Mouse (Mus musculus): ENCODE measurements around the gene Kcnq1.
A peak's percentile ranks its signal among the peaks of the same experiment; 100 is the strongest.

Gene Kcnq1

DNA sequence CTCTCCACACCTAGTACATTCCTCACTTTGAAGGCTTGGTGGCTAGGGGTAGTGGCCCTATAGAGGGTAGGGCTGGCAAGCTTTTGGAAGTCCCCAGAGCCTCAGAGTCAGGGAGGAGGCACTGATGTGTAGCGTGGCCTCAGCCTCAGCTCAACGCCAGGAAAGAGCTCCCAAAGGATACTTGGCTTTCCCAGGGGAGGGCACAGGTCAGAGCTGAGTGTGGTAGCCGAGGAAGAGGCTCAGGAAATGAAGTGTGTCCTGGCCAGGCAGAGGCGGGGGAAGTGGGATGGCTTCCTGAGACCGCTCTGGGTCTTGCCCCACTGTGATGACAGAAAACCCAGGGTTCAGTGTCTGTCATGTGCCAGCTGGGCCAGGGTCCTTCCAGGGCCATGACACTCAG is 30.4 kb downstream of the Kcnq1 start:
- DNase-seq (ENCODE audit: low spot score in 2 of 2): no peak

DNA sequence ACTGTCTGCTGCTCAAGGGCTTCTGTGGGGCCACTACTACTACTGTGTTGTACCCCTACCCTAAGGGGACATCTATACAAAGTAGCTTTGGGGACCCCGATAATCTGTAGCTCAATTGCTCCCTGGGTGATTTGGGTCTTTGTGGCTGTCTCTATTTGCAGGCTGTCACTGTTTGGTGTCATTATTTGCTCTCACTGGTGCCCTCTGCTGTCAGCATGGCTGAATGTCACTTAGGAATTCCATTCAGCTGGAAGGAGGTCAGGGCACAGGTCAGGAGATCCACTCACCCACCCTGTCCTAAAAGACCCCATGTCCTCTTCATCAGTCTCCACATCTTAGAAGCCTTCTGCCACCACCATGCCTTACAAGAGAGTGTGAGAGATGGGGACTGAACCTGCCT is 32.6 kb downstream of the Kcnq1 start:
- DNase-seq (ENCODE audit: low spot score in 2 of 2): peak in 1 of 2 experiments; percentile 63

DNA sequence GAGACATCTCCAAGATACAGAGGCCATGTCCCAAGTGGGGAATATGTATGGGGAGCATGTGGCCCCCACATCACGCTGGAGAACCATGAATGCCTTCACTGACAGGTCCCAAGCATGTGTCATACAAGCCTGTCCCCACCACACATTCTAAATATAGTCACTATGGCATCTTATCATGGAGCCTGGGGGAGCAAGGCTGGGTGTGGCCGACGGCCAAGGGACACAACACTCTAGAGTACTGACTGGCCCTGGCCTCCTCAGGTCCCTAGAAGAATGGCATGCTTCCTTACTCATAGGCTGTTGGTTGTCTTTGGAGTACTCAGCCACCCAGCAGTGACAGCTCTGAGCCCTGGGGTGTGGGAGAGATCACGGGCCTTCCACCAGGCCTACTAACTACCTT is 33.8 kb downstream of the Kcnq1 start:
- no peak for DNase-seq (ENCODE audit: low spot score in 2 of 2)

DNA sequence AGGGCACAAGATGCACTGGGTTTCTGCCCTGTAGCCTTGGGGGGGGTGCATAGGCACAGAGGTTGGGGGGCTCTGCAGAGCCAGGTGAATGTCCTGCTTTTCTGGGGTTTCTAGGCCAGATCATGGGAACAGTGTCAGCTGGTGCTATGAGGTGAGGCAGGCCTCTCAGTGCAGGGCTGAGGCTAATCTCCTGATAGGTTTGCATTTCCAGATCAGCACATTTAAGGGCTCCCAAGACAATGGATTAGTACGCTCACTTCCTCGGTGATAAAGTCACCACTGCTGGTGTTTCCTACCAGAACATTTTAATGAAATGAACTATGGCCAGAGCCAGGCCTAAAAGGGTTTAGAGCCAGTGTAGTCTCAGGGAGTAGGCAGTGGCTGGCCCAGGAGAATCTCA is 36.5 kb downstream of the Kcnq1 start:
- DNase-seq (ENCODE audit: low spot score in 2 of 2): no peak

DNA sequence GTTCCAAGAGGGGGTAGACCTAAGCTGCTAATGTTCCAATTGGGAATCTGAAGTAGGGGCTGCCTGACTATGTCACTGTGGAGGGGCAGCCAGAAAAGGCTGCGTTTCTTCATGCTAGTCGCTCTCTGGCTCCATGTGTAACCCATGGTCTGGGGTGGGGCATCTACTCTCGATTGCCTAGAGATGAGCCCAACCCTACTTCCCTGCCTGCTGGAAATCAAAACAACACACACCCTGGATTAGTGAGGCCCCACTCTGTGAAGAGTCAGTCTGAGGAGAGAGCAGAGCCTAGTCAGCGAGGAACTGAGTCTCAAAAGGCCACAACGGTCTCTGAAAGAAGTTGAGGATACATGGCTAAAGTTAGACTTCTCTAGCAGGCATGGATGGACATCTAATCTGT is 40.9 kb downstream of the Kcnq1 start:
- DNase-seq (ENCODE audit: low spot score in 2 of 2): no peak

DNA sequence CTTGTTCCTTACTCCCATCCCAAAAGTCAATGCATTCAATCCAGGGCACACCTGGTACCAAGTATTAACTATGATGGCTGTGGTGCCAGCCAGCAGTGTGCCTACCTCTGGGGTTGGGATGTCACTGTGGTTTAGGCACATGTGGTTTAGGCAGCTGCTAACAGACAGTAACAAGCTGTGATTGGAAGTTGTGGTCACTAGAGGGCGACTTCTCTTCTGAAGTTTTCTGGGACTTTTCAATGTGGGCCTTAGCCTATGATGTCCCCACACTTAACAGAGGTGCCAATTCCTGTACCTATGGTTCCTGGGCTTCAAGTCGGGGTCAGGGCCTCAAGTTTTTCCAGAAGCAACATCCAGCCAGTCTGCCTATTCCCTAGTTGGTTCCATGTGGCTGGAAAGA is 45.0 kb downstream of the Kcnq1 start:
- DNase-seq (ENCODE audit: low spot score in 2 of 2): peak in 1 of 2 experiments; percentile 35

DNA sequence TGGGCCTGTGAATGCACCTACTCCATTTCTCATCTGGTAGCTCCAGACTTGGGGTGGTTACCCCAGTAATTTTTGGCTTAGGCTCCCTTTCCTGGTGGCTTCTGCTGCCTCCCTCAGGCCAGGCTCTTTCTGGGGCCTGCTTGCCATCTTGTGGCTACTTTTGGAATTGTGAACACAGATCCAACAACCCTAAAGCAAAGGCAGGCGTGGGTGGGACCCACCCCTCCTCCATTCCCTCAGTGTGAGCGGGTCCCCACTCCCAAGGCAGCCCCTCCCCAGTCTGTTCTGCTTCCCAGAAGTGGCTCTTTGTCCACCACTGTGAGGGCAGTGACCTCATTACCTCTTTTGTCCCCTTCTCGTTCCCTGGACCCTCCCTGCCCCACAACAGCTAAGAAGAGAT is 46.2 kb downstream of the Kcnq1 start:
- no peak for DNase-seq (ENCODE audit: low spot score in 2 of 2)

DNA sequence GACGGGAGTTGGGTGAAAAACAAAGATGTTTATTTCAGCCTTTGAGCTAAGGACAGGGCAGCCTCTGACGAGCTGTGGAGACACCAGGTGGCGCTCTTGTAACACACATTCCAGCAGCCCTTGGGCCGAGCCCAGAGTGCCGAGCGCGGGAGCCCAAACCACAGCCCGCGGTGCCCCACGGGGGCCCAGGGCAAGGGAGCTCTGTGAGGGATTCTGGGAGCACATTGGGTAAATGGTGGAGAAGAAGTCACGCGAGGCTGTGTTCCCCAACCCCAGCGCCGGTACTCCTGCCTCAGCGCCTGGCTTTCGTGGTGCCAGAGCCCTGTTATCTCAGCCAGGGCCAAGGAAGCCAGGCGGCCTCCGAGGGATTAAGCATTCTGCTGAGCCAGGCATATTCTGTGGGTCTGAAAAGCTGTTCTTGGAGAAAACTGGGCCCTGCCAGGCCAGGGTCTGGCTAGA is 47.8 kb downstream of the Kcnq1 start:
- DNase-seq (ENCODE audit: low spot score in 2 of 2): peak in 1 of 2 experiments; percentile 85

DNA sequence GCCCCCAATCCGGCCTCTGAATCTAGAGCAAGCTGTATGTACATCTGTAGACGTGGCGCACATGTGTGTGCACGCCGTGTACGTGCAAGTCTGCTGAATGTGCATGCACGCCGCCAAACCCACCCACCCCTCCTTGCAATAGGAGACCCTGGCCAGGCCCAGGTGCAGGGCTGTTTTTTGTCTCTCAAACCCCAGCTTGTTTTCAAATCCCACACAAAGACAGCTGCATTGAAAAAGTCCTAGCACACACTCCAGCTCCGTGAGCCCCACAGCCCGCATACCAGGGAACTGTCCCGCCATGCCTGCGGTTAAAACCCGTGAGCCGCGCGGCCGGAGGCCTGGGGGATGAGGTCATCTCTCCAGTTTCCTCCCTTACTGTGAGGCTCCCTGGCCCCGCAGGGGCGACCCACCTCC is 48.3 kb downstream of the Kcnq1 start:
- no peak for DNase-seq (ENCODE audit: low spot score in 2 of 2)

DNA sequence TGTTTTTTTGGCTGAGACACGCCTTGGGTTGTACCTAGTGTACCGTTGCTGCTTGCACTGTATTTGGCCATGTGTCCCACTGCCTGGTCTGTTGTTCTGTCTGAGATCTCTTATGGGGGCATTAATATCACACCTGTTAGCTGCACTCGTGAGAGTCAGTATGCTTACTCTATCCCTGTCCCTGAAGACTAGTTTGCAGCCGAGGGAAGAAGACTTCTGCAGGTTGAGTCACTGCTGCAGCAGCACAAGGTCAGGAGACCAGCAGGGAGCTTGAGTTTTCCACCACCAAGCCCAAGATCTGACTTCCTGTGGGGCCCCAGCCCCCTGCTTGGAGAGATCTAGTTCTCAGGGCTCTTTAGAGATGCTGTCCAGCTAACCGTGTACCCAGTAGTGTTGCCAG is 49.1 kb downstream of the Kcnq1 start:
- DNase-seq (ENCODE audit: low spot score in 2 of 2): no peak

DNA sequence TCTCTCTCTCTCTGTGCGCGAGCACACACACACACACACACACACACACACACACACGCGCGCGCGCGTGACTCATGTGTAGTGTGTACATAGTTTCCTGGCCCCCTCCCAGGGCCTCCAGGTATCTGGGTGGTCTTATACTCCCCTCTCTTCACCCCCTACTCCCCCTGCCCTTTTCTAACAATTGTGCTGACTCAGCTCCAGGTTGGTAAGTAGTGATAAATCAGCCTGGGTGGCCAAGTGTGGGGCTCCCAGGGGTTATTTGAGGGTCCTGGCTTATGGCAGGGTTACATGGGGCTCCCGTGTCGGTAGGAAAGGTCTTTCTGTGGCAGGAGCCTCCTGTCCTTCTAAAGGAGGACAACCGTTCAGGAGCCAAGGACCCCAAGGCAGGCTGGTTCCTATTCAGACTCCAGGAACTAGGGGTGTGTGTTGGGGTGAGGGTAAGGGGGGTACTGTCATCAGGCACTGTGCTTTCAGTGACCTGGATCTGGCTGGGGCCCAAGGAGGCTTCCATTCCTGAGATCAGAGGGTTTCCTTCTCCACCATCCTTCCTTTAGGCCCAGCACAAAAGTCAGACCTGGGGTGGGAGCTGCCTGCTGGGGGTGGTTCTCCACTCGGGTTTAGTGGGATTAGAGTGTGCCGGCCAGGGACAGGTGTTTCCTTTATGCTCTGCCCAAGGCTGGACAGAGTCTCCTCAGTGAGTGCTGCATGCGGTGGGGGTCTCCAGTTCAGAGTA is 52.7 kb downstream of the Kcnq1 start:
- DNase-seq (ENCODE audit: low spot score in 2 of 2): no peak

DNA sequence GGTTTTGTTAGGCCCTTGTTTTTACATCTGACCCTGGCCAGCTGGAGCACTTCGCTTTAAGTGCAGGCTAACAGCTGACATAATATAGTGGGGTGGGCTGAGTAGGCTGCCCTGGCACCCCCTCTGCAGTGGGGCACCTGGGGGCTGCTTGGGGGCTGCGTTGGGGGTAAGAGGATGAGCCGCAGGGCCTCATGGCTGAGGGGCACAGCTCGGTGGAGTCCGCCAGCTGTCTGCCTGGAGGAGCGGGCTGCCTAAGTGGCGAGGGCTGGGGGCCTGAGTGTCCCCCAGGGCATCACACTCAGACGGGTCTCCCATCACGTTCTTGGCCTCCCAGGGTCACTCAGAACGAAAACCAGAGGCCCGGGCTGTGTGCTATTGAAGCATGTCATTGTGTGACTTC is 53.3 kb downstream of the Kcnq1 start:
- DNase-seq (ENCODE audit: low spot score in 2 of 2): no peak

DNA sequence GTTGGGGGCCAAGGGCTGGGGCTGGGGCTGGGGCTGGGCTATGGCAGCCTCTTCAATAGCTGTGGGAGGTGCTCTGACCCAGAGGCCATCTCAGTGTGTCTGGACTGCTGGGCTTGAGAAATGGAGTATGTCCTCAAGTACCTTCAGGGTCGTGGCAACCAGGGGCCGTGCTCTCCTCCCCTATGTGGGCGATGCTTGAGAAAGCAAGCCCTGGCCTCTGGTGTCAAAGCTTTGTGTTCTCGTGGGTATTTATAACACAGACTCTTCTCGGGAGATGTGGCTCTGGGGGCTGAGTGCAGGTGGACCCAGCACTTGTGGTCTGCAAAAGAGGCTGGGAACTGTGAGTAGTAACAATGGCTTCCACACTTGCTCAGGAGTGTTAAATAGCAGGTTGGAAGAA is 53.9 kb downstream of the Kcnq1 start:
- DNase-seq (ENCODE audit: low spot score in 2 of 2): no peak

DNA sequence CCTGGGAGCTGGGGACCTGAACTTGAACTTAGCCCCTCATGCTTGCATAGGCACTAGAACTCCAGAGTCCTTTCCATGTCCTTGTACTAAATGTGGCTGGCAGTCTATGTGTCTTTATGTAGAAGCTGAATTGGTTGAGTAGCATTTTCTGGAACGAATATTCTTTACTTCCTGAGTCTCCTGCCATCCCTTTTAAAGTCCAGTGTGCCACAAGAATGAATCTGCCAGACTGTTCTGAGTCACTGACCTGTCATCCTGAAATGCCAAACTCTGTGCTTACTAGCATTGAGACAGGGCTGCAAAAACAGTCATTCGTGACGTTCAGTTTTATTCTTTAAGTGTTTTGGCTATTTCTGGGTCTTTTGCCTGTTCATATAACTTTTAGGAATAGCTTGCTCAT is 55.9 kb downstream of the Kcnq1 start:
- no peak for DNase-seq (ENCODE audit: low spot score in 2 of 2)

DNA sequence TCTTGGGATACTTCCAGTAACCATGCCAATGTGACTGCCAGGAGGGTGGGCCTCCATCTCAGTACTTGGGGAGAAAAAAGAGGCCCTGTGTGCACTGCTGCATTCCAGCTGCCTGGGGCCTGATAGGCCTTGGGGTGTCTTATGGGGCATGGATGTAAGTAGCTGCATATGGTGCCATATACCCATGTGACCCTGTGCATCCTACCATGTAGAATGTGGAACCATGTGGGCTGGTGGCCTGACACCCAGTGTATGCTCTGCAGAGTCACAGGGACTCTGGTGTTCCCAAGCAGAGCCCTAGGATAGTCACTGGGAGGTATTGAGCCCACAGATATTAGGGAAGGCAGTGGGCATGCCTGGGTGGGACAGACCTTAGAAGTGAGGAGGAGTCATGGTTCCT is 57.9 kb downstream of the Kcnq1 start:
- DNase-seq (ENCODE audit: low spot score in 2 of 2): no peak

DNA sequence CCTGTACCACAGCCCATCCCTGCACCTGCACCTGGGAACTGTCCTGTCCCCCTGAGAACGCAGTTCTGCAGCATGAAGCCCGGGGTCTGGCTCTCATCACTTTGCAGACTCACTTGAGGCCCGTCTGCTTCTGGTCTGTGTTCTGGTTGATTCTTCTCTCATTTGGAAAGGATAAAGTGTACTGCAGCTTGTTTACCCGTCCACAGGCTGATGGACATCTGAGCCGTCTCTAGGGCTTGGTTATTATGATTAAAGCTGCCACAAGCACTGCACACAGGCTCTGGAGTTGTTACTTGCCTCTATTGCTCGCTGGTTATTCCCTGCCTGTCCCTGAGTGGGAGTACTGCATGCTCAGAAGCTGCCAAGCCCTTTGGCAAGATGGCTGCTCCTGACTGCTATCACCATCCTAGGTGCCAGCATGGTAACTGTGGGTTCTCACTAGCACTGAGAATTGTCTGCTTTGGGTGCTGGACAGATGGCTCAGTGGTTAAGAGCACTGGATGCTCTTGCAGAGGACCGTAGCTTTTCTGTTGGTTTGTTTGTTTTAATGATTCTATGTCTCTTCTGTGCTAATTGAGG is 59.6 kb downstream of the Kcnq1 start:
- no peak for DNase-seq (ENCODE audit: low spot score in 2 of 2)

DNA sequence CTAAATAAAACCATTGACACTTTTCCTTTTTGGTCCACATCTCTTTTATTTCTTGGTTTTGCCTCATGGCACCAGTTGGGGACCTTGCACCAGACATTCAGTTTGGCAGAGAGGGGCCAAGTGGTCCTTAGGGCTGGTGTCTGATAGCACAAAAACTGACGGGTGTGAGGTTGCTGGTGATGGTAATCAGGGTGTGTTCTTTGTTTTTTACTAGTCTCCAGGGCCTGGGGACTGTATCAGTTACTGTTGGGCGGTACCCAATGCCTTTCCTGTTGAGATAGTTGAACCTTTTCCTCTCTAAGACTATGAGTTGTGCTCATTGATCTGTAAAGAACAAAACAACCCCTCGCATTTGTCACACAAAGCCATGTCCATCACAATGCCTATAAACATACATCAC is 61.1 kb downstream of the Kcnq1 start:
- no peak for DNase-seq (ENCODE audit: low spot score in 2 of 2)

DNA sequence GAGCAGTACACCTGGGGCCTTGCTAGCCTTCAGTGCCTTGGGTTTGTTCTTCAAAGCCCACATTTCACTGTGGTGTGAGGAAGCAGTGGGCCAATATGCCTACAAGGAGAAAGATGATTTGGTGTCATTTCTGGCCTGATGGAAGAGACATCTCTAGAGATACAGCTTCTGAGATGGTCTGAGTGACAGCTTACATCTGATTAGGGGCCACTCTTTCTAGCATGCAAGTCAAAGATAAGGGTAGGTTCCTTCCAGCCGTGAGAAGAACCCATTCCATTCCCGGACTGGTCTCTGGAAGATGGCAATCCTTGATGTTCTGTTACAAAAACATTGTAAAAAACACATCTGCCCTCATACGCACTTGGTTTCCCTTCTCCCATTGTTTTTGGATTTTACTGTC is 63.2 kb downstream of the Kcnq1 start:
- DNase-seq (ENCODE audit: low spot score in 2 of 2): no peak

DNA sequence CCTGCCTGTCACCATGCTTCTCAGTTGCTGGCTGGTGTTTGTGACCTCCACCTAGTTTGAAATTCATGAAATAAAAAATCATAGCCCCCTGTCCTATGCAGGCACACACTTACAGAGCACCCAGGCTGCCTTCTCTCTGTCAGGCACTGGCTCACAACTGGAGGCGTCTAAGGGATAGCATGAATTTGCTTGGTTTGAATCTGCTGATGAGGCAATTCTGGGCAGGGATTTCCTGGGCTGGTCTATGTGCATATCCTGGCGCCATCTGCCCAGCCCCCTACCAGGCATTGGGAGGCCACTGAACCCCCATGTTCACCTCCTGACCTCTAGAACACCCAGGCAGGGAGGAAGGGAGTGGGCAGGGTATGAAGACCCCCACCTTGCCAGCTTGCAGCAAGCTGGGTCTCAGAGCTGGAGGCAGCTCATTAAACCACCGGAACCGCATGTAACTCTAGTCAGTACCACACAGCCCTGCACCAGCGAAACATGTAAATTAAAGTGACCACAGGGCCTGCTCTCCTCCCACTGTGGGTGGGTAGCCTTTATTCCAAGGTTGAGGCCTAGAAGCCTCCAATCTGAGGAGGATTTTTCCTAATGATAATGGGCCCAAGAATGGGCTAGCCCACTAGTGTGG is 66.9 kb downstream of the Kcnq1 start:
- DNase-seq (ENCODE audit: low spot score in 2 of 2): no peak

DNA sequence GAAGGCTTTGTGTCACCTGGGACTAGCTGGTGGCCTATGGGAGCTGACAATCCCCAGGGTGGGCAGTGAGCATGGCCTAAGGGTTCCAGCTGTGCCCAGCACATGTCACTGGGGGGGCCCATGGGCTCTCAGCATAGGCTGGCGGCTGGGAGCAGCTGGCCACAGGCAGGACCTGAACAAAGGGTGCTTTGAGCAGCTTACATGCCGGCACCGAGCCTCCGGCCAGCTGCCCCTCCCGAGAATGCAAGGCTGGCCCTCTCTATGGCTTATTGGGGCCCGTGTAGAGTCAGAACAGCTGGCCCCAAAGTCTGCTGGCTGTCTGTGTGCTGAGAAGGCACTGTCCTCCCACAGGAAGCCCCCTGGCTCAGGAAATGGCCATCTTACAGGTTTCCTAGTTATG is 68.5 kb downstream of the Kcnq1 start:
- DNase-seq (ENCODE audit: low spot score in 2 of 2): peak in 1 of 2 experiments; percentile 11

DNA sequence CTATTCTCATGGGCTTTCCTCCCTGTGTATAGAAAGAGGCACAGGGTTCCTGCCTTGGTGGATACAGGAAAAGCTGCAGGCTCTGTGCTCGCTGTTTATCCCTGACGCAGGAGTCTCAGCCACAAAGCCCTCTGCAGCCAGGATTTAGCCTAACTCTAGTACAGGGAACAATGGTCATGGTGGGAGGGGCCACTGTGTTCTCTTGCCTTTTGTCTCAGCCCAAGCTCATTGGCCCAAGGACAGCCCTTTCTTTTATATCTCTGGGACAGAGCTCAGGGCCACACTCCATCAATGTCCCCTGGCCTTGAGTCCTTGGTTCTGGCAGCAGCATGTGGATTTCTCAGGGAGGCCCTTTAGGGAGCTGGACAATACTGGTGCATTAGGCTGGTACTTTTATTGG is 72.7 kb downstream of the Kcnq1 start:
- no peak for DNase-seq (ENCODE audit: low spot score in 2 of 2)

DNA sequence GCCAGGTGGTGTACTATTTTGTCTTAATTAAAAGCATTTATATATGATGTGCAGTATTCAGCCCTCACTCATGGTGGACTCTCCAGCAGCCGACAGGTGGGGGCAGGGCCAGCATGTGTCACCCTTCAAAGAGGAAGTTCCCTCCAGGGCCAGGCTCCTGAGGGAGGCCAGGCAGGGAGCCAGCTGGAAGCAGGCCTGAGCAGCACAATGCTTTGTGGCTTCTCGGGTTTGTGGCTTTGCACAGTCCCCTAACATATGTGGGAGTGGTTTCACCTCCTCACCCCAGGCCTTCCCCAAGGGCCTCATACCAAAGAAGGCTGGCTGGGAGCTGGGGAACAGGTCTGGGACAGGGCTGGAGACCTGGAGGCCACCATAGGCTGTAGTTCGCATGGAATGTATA is 74.6 kb downstream of the Kcnq1 start:
- no peak for DNase-seq (ENCODE audit: low spot score in 2 of 2)

DNA sequence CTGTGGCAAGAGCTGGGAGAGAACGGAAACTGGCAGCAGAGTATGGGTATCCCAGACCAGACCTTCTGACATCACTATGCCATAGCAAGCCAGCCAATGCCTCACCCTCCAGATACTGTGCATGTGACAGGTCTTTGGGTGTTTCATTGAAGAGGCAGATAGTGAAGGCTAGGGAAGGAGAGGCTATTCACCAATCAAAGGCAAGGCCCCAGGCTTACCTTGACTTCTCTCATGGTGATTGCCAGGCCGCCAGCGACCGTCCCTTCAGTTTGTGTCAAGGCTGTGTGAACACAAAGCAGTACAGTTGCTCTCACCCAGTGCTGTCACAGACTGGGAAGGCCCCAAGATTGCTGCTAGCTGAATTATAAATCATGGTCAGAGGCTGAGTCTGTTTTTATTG is 75.1 kb downstream of the Kcnq1 start:
- DNase-seq (ENCODE audit: low spot score in 2 of 2): no peak

Measured in left cerebral cortex, adult 9 months (tissue).